Mouse (Mus musculus): ENCODE data around the gene Fbxo7. TPM values are rescaled to one million over a fixed set of nuclear protein-coding genes. Genes with fewer than 3 reads are reported as not detected.

The Fbxo7 gene
- total and polyA plus RNA-seq, 3 experiments: 16.9 to 65.0 (median 44.6) TPM

GRCm38 (mm10) chr10:86074971-86075711, 53.4 kb downstream of the Fbxo7 start:
- DNase-seq (ENCODE audit: low spot score) (no peak), ATAC-seq (ENCODE audit: extremely low read depth, insufficient number of reproducible peaks, low FRiP score, poor library complexity, severe bottlenecking) (no peak)
- H3K4me1 ChIP-seq (ENCODE audit: insufficient read depth, low read depth, low read length): peaks cover 12% of the 10 kb centered on the region
- H3K9me3 ChIP-seq (replicated peaks): peaks cover 8% of the 10 kb centered on the region
- H3K36me3 ChIP-seq (replicated peaks): no peaks in the 10 kb centered on the region
- TF ChIP-seq CTCF (IDR thresholded peaks at IDR 0.05; ENCODE audit: low read depth, low read length) (no peak), POLR2AphosphoS5 (IDR thresholded peaks at IDR 0.05; ENCODE audit: insufficient replicate concordance, low read depth, low read length) (no peak), GATA1 (IDR thresholded peaks at IDR 0.05; ENCODE audit: borderline replicate concordance, low read length) (no peak), TAL1 (conservative IDR thresholded peaks at IDR 0.05; ENCODE audit: low read depth, low read length) (no peak), GATA2 (IDR thresholded peaks at IDR 0.05; ENCODE audit: borderline replicate concordance, low read depth, low read length) (no peak)
- H3K27me3 ChIP-seq (ENCODE audit: insufficient read depth, low read length): peaks cover 6% of the 10 kb centered on the region
- no peak overlapping the region for H3K4me3 ChIP-seq (ENCODE audit: low read depth, low read length)

- ATAC-seq (ENCODE audit: extremely low read depth, insufficient number of reproducible peaks, low FRiP score, poor library complexity, severe bottlenecking) (no peak), DNase-seq (ENCODE audit: low spot score) (no peak)
- peaks cover 12% of the 10 kb centered on the region for H3K4me1 ChIP-seq (ENCODE audit: insufficient read depth, low read depth, low read length)
- no peak for TF ChIP-seq GATA2 (IDR thresholded peaks at IDR 0.05; ENCODE audit: borderline replicate concordance, low read depth, low read length)
- no peak for TF ChIP-seq GATA1 (IDR thresholded peaks at IDR 0.05; ENCODE audit: borderline replicate concordance, low read length)
- TF ChIP-seq TAL1 (conservative IDR thresholded peaks at IDR 0.05; ENCODE audit: low read depth, low read length): no peak
- no peak for TF ChIP-seq CTCF (IDR thresholded peaks at IDR 0.05; ENCODE audit: low read depth, low read length)
- no peak for TF ChIP-seq POLR2AphosphoS5 (IDR thresholded peaks at IDR 0.05; ENCODE audit: insufficient replicate concordance, low read depth, low read length)
- H3K36me3 ChIP-seq (replicated peaks): no peaks in the 10 kb centered on the region
- peaks cover 8% of the 10 kb centered on the region for H3K9me3 ChIP-seq (replicated peaks)
- H3K27me3 ChIP-seq (ENCODE audit: insufficient read depth, low read length): peaks cover 6% of the 10 kb centered on the region
- H3K4me3 ChIP-seq (ENCODE audit: low read depth, low read length): no peak overlapping the region
Measured at GRCm38 (mm10) chr10:86077272-86077671, 55.5 kb downstream of the Fbxo7 start.

- H3K9me3 ChIP-seq (replicated peaks): peaks cover 6% of the 10 kb centered on the region
- TF ChIP-seq TAL1 (conservative IDR thresholded peaks at IDR 0.05; ENCODE audit: low read depth, low read length) (no peak), GATA2 (IDR thresholded peaks at IDR 0.05; ENCODE audit: borderline replicate concordance, low read depth, low read length) (no peak), POLR2AphosphoS5 (IDR thresholded peaks at IDR 0.05; ENCODE audit: insufficient replicate concordance, low read depth, low read length) (no peak), GATA1 (IDR thresholded peaks at IDR 0.05; ENCODE audit: borderline replicate concordance, low read length) (no peak), CTCF (IDR thresholded peaks at IDR 0.05; ENCODE audit: low read depth, low read length) (no peak)
- ATAC-seq (ENCODE audit: extremely low read depth, insufficient number of reproducible peaks, low FRiP score, poor library complexity, severe bottlenecking) (no peak), DNase-seq (ENCODE audit: low spot score) (no peak)
- peaks cover 7% of the 10 kb centered on the region for H3K27me3 ChIP-seq (ENCODE audit: insufficient read depth, low read length)
- no peak overlapping the region for H3K4me3 ChIP-seq (ENCODE audit: low read depth, low read length)
- H3K36me3 ChIP-seq (replicated peaks): no peaks in the 10 kb centered on the region
- H3K4me1 ChIP-seq (ENCODE audit: insufficient read depth, low read depth, low read length): peaks cover 6% of the 10 kb centered on the region; the same call in 1 of the 2 replicates
Measured at GRCm38 (mm10) chr10:86078761-86079160, 57.0 kb downstream of the Fbxo7 start.

- ATAC-seq (ENCODE audit: extremely low read depth, insufficient number of reproducible peaks, low FRiP score, poor library complexity, severe bottlenecking) (peak; percentile 40; the same call in 1 of the 2 replicates), DNase-seq (ENCODE audit: low spot score) (no peak)
- Histone ChIP-seq H3K27me3 (ENCODE audit: insufficient read depth, low read length) (peaks cover 9% of the 10 kb centered on the region), H3K4me1 (ENCODE audit: insufficient read depth, low read depth, low read length) (no peaks in the 10 kb centered on the region), H3K36me3 (replicated peaks) (no peaks in the 10 kb centered on the region), H3K9me3 (replicated peaks) (no peaks in the 10 kb centered on the region), H3K4me3 (ENCODE audit: low read depth, low read length) (no peak overlapping the region)
- TF ChIP-seq CTCF (IDR thresholded peaks at IDR 0.05; ENCODE audit: low read depth, low read length) (no peak), GATA1 (IDR thresholded peaks at IDR 0.05; ENCODE audit: borderline replicate concordance, low read length) (no peak), POLR2AphosphoS5 (IDR thresholded peaks at IDR 0.05; ENCODE audit: insufficient replicate concordance, low read depth, low read length) (no peak), GATA2 (IDR thresholded peaks at IDR 0.05; ENCODE audit: borderline replicate concordance, low read depth, low read length) (no peak), TAL1 (conservative IDR thresholded peaks at IDR 0.05; ENCODE audit: low read depth, low read length) (no peak)
Measured at GRCm38 (mm10) chr10:86079921-86080320, 58.1 kb downstream of the Fbxo7 start.

- Histone ChIP-seq H3K4me3 (ENCODE audit: low read depth, low read length) (no peak overlapping the region), H3K36me3 (replicated peaks) (no peaks in the 10 kb centered on the region), H3K9me3 (replicated peaks) (no peaks in the 10 kb centered on the region), H3K27me3 (ENCODE audit: insufficient read depth, low read length) (peaks cover 20% of the 10 kb centered on the region), H3K4me1 (ENCODE audit: insufficient read depth, low read depth, low read length) (peaks cover 50% of the 10 kb centered on the region)
- no peak for ATAC-seq (ENCODE audit: extremely low read depth, insufficient number of reproducible peaks, low FRiP score, poor library complexity, severe bottlenecking)
- TF ChIP-seq GATA1 (IDR thresholded peaks at IDR 0.05; ENCODE audit: borderline replicate concordance, low read length) (no peak), GATA2 (IDR thresholded peaks at IDR 0.05; ENCODE audit: borderline replicate concordance, low read depth, low read length) (no peak), TAL1 (conservative IDR thresholded peaks at IDR 0.05; ENCODE audit: low read depth, low read length) (no peak), CTCF (IDR thresholded peaks at IDR 0.05; ENCODE audit: low read depth, low read length) (peak; percentile 89), POLR2AphosphoS5 (IDR thresholded peaks at IDR 0.05; ENCODE audit: insufficient replicate concordance, low read depth, low read length) (no peak)
- peak; percentile 23 for DNase-seq (ENCODE audit: low spot score)
Measured at GRCm38 (mm10) chr10:86091919-86092318, 70.1 kb downstream of the Fbxo7 start.

All from G1E (cell line).